Mouse (Mus musculus) G1E (cell line): ENCODE measurements around the gene Pik3r2.

Source experiments
- CTCF ChIP-seq: IDR thresholded peaks from 2 replicates; pipeline ENCODE4 v1.5.1; 2012; ENCODE audit warnings: low read depth, low read length, inconsistent platforms, mixed read lengths
- GATA1 ChIP-seq: IDR thresholded peaks from 2 replicates; pipeline ENCODE4 v1.6.1; 2012; ENCODE audit warnings: borderline replicate concordance, low read length, inconsistent platforms, mixed read lengths
- POLR2AphosphoS5 ChIP-seq: IDR thresholded peaks from 2 replicates; pipeline ENCODE4 v1.6.1; 2012; ENCODE audit warnings: low read depth, low read length, inconsistent platforms; ENCODE audit not compliant: insufficient replicate concordance
- TAL1 ChIP-seq: conservative IDR thresholded peaks from 2 replicates; pipeline ENCODE4 v1.6.1; 2012; ENCODE audit warnings: low read depth, low read length, inconsistent platforms, mixed read lengths

- TF ChIP-seq CTCF (no peak), TAL1 (no peak), GATA1 (no peak), POLR2AphosphoS5 (no peak)
Observed at GRCm38 (mm10) chr8:70724216-70724615, 52.3 kb downstream of the Pik3r2 start.
